Mouse (Mus musculus): Measurements from ENCODE around the gene Prdm16.

Prdm16 gene

GRCm38 (mm10) chr4:154482695-154483094, 154.0 kb downstream of the Prdm16 start:
- in situ Hi-C loops (cut with MboI, MseI): no loop called here

- in situ Hi-C loops (cut with MboI, MseI): no loop called here
These were observed 154.7 kb downstream of the Prdm16 start for GRCm38 (mm10) chr4:154481771-154482637.

GRCm38 (mm10) chr4:154480544-154481260, 156.0 kb downstream of the Prdm16 start:
- in situ Hi-C loops (cut with MboI, MseI): no loop called here

- in situ Hi-C loops (cut with MboI, MseI): no loop called here
These were observed 156.5 kb downstream of the Prdm16 start for GRCm38 (mm10) chr4:154480143-154480542.

- in situ Hi-C loops (cut with MboI, MseI): no loop called here
These were observed 157.6 kb downstream of the Prdm16 start for GRCm38 (mm10) chr4:154478933-154479613.

GRCm38 (mm10) chr4:154473571-154474307, 162.9 kb downstream of the Prdm16 start:
- in situ Hi-C loops (cut with MboI, MseI): no loop called here

- in situ Hi-C loops (cut with MboI, MseI): no loop called here
These were observed 164.1 kb downstream of the Prdm16 start for GRCm38 (mm10) chr4:154472569-154472968.

GRCm38 (mm10) chr4:154471447-154472101, 165.1 kb downstream of the Prdm16 start:
- in situ Hi-C loops (cut with MboI, MseI): no loop called here

- in situ Hi-C loops (cut with MboI, MseI): no loop called here
These were observed 170.4 kb downstream of the Prdm16 start for GRCm38 (mm10) chr4:154466305-154466704.

GRCm38 (mm10) chr4:154465123-154465522, 171.6 kb downstream of the Prdm16 start:
- in situ Hi-C loops (cut with MboI, MseI): no loop called here

- in situ Hi-C loops (cut with MboI, MseI): no loop called here
These were observed 176.7 kb downstream of the Prdm16 start for GRCm38 (mm10) chr4:154460021-154460420.

GRCm38 (mm10) chr4:154457756-154458155, 178.9 kb downstream of the Prdm16 start:
- in situ Hi-C loops (cut with MboI, MseI): no loop called here

GRCm38 (mm10) chr4:154456265-154456822, 180.3 kb downstream of the Prdm16 start:
- in situ Hi-C loops (cut with MboI, MseI): no loop called here

GRCm38 (mm10) chr4:154450441-154450840, 186.2 kb downstream of the Prdm16 start:
- in situ Hi-C loops (cut with MboI, MseI): no loop called here

- in situ Hi-C loops (cut with MboI, MseI): no loop called here
These were observed 186.6 kb downstream of the Prdm16 start for GRCm38 (mm10) chr4:154450036-154450435.

- in situ Hi-C loops (cut with MboI, MseI): no loop called here
These were observed 187.3 kb downstream of the Prdm16 start for GRCm38 (mm10) chr4:154449343-154449742.

- in situ Hi-C loops (cut with MboI, MseI): no loop called here
These were observed 191.0 kb downstream of the Prdm16 start for GRCm38 (mm10) chr4:154445721-154446120.

- in situ Hi-C loops (cut with MboI, MseI): no loop called here
These were observed 193.9 kb downstream of the Prdm16 start for GRCm38 (mm10) chr4:154442645-154443304.

GRCm38 (mm10) chr4:154439455-154440052, 197.1 kb downstream of the Prdm16 start:
- in situ Hi-C loops (cut with MboI, MseI): no loop called here

GRCm38 (mm10) chr4:154438610-154439009, 198.1 kb downstream of the Prdm16 start:
- in situ Hi-C loops (cut with MboI, MseI): no loop called here
